Mouse (Mus musculus): ENCODE data around the gene Trp53tg5. TPM values are rescaled to one million over a fixed set of nuclear protein-coding genes. Genes with fewer than 3 reads are reported as not detected.

Gene Trp53tg5
- polyA plus RNA-seq, 1 experiment from 2014 or later: not detected

- Histone ChIP-seq H3K4me3 (ENCODE audit: low read depth, low read length) (no peak overlapping the region), H3K4me1 (ENCODE audit: control insufficient read depth, insufficient read depth, low read length) (no peaks in the 10 kb centered on the region), H3K27me3 (ENCODE audit: control insufficient read depth, insufficient read depth, low read depth, low read length) (no peaks in the 10 kb centered on the region), H3K27ac (ENCODE audit: low read length) (no peak overlapping the region), H3K9ac (ENCODE audit: low read depth, low read length) (no peak overlapping the region), H3K36me3 (ENCODE audit: control insufficient read depth, insufficient read depth, low read length) (no peaks in the 10 kb centered on the region), H3K4me2 (ENCODE audit: low read length) (no peak overlapping the region), H3K9me3 (replicated peaks; ENCODE audit: control insufficient read depth, low read length, poor library complexity, severe bottlenecking) (no peaks in the 10 kb centered on the region)
- 64% methylated on average over 9 of the region's 9 CpGs for WGBS
- no peak for ATAC-seq
Measured at GRCm38 (mm10) chr2:164431676-164432465, 41.7 kb downstream of the Trp53tg5 start.

- Histone ChIP-seq H3K9me3 (replicated peaks; ENCODE audit: control insufficient read depth, low read length, poor library complexity, severe bottlenecking) (no peaks in the 10 kb centered on the region), H3K4me1 (ENCODE audit: control insufficient read depth, insufficient read depth, low read length) (no peaks in the 10 kb centered on the region), H3K27me3 (ENCODE audit: control insufficient read depth, insufficient read depth, low read depth, low read length) (no peaks in the 10 kb centered on the region), H3K4me2 (ENCODE audit: low read length) (no peak overlapping the region), H3K36me3 (ENCODE audit: control insufficient read depth, insufficient read depth, low read length) (no peaks in the 10 kb centered on the region), H3K9ac (ENCODE audit: low read depth, low read length) (no peak overlapping the region), H3K4me3 (ENCODE audit: low read depth, low read length) (no peak overlapping the region), H3K27ac (ENCODE audit: low read length) (no peak overlapping the region)
- WGBS: 14% methylated on average over 7 of the region's 7 CpGs
- no peak for ATAC-seq
Measured at GRCm38 (mm10) chr2:164430697-164431096, 42.8 kb downstream of the Trp53tg5 start.

GRCm38 (mm10) chr2:164429881-164430615 lies 43.5 kb downstream of the Trp53tg5 start:
- no peaks in the 10 kb centered on the region for H3K27me3 ChIP-seq (ENCODE audit: control insufficient read depth, insufficient read depth, low read depth, low read length)
- H3K4me3 ChIP-seq (ENCODE audit: low read depth, low read length): no peak overlapping the region
- no peak overlapping the region for H3K4me2 ChIP-seq (ENCODE audit: low read length)
- H3K36me3 ChIP-seq (ENCODE audit: control insufficient read depth, insufficient read depth, low read length): no peaks in the 10 kb centered on the region
- no peak overlapping the region for H3K27ac ChIP-seq (ENCODE audit: low read length)
- no peaks in the 10 kb centered on the region for H3K4me1 ChIP-seq (ENCODE audit: control insufficient read depth, insufficient read depth, low read length)
- H3K9ac ChIP-seq (ENCODE audit: low read depth, low read length): no peak overlapping the region
- H3K9me3 ChIP-seq (replicated peaks; ENCODE audit: control insufficient read depth, low read length, poor library complexity, severe bottlenecking): no peaks in the 10 kb centered on the region
- no peak for ATAC-seq
- 52% methylated on average over 15 of the region's 15 CpGs for WGBS

- H3K27me3 ChIP-seq (ENCODE audit: control insufficient read depth, insufficient read depth, low read depth, low read length): no peaks in the 10 kb centered on the region
- H3K4me1 ChIP-seq (ENCODE audit: control insufficient read depth, insufficient read depth, low read length): no peaks in the 10 kb centered on the region
- H3K9ac ChIP-seq (ENCODE audit: low read depth, low read length): no peak overlapping the region
- H3K9me3 ChIP-seq (replicated peaks; ENCODE audit: control insufficient read depth, low read length, poor library complexity, severe bottlenecking): no peaks in the 10 kb centered on the region
- no peak for ATAC-seq
- H3K4me2 ChIP-seq (ENCODE audit: low read length): no peak overlapping the region
- no peak overlapping the region for H3K27ac ChIP-seq (ENCODE audit: low read length)
- H3K36me3 ChIP-seq (ENCODE audit: control insufficient read depth, insufficient read depth, low read length): no peaks in the 10 kb centered on the region
- H3K4me3 ChIP-seq (ENCODE audit: low read depth, low read length): no peak overlapping the region
- WGBS: 42% methylated on average over 5 of the region's 5 CpGs
Measured at GRCm38 (mm10) chr2:164428451-164428850, 45.1 kb downstream of the Trp53tg5 start.

- no peaks in the 10 kb centered on the region for H3K27me3 ChIP-seq (ENCODE audit: control insufficient read depth, insufficient read depth, low read depth, low read length)
- 79% methylated on average over 5 of the region's 5 CpGs for WGBS
- H3K27ac ChIP-seq (ENCODE audit: low read length): no peak overlapping the region
Measured at GRCm38 (mm10) chr2:164426952-164427351, 46.6 kb downstream of the Trp53tg5 start.

DNA sequence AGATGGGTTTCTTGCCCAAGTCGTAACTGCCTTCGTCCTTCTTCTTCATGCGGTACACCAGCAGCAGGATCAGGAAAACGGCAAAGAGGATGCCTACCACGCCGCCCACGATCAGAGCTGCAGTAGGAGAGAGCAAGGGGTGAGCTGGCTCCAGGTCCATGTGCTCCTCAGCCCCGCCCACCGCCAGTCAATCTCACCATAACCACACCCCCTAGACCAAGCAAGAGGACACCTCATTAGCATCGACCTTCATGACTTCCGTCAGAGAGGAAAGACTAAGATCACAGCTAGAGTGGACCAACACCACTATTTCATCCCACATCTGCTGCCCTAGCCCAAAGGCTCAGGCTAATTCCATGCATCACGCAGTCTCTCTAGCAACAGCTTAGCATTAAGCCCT lies 47.4 kb downstream of the Trp53tg5 start:
- ATAC-seq: no peak
- no peak overlapping the region; the same call in 1 of the 2 replicates for H3K4me2 ChIP-seq (ENCODE audit: low read length)
- no peaks in the 10 kb centered on the region for H3K27me3 ChIP-seq (ENCODE audit: control insufficient read depth, insufficient read depth, low read depth, low read length)
- H3K27ac ChIP-seq (ENCODE audit: low read length): no peak overlapping the region
- no peaks in the 10 kb centered on the region for H3K4me1 ChIP-seq (ENCODE audit: control insufficient read depth, insufficient read depth, low read length)
- H3K36me3 ChIP-seq (ENCODE audit: control insufficient read depth, insufficient read depth, low read length): no peaks in the 10 kb centered on the region
- H3K9ac ChIP-seq (ENCODE audit: low read depth, low read length): no peak overlapping the region; the same call in 1 of the 2 replicates
- H3K9me3 ChIP-seq (replicated peaks; ENCODE audit: control insufficient read depth, low read length, poor library complexity, severe bottlenecking): no peaks in the 10 kb centered on the region
- WGBS: 29% methylated on average over 11 of the region's 12 CpGs
- H3K4me3 ChIP-seq (ENCODE audit: low read depth, low read length): no peak overlapping the region

More at GRCm38 (mm10) chr2:164426952-164427351, 46.6 kb downstream of the Trp53tg5 start:
- Histone ChIP-seq H3K4me3 (ENCODE audit: low read depth, low read length) (no peak overlapping the region), H3K9me3 (replicated peaks; ENCODE audit: control insufficient read depth, low read length, poor library complexity, severe bottlenecking) (no peaks in the 10 kb centered on the region), H3K36me3 (ENCODE audit: control insufficient read depth, insufficient read depth, low read length) (no peaks in the 10 kb centered on the region), H3K4me1 (ENCODE audit: control insufficient read depth, insufficient read depth, low read length) (no peaks in the 10 kb centered on the region), H3K4me2 (ENCODE audit: low read length) (no peak overlapping the region), H3K9ac (ENCODE audit: low read depth, low read length) (no peak overlapping the region)
- no peak for ATAC-seq

DNA sequence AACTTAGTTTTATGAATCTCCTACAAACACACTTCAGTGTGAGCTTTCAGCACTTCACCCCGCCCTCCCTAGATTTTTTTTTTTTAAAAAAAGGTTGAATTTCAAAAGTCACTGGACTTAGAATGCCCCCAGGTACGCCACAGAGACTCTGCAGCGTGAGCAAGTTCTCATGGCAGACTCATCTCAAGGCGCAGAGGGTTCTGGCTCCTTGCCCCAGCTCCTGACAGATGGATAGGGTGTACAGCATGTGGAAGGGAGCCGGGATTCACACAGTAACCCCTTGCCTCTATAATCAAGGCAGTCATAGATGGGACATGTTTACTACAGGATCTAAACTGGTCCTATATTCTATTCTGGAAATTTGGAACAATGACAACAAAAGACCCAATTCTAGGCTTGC lies 48.1 kb downstream of the Trp53tg5 start:
- WGBS: 88% methylated on average over 5 of the region's 5 CpGs
- H3K9ac ChIP-seq (ENCODE audit: low read depth, low read length): no peak overlapping the region
- no peak for ATAC-seq
- no peaks in the 10 kb centered on the region for H3K9me3 ChIP-seq (replicated peaks; ENCODE audit: control insufficient read depth, low read length, poor library complexity, severe bottlenecking)
- no peaks in the 10 kb centered on the region for H3K27me3 ChIP-seq (ENCODE audit: control insufficient read depth, insufficient read depth, low read depth, low read length)
- H3K36me3 ChIP-seq (ENCODE audit: control insufficient read depth, insufficient read depth, low read length): no peaks in the 10 kb centered on the region
- no peak overlapping the region for H3K4me2 ChIP-seq (ENCODE audit: low read length)
- no peak overlapping the region for H3K27ac ChIP-seq (ENCODE audit: low read length)
- no peak overlapping the region for H3K4me3 ChIP-seq (ENCODE audit: low read depth, low read length)
- no peaks in the 10 kb centered on the region for H3K4me1 ChIP-seq (ENCODE audit: control insufficient read depth, insufficient read depth, low read length)

DNA sequence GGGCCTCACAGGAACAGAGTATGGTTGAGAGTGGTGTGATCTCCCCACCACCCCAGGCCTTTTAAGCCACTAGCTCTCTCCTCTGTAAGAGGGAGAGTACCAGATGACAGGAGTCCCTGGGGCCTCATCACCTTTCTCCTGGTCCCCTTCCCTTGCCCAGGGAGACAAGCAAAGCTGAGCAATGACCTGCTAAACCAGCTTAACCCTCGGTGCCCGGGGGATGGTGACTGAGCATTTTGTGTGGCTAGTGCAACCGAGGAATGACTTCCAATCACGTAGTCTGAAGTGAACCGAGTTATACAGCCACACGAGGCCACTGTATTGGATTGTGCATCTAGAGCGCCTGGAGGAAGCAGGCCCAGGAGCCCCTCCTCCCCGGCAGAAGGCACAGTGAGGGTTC lies 49.1 kb downstream of the Trp53tg5 start:
- ATAC-seq: no peak
- Histone ChIP-seq H3K9ac (ENCODE audit: low read depth, low read length) (no peak overlapping the region), H3K27ac (ENCODE audit: low read length) (no peak overlapping the region), H3K27me3 (ENCODE audit: control insufficient read depth, insufficient read depth, low read depth, low read length) (no peaks in the 10 kb centered on the region), H3K36me3 (ENCODE audit: control insufficient read depth, insufficient read depth, low read length) (no peaks in the 10 kb centered on the region), H3K4me1 (ENCODE audit: control insufficient read depth, insufficient read depth, low read length) (no peaks in the 10 kb centered on the region), H3K9me3 (replicated peaks; ENCODE audit: control insufficient read depth, low read length, poor library complexity, severe bottlenecking) (no peaks in the 10 kb centered on the region), H3K4me2 (ENCODE audit: low read length) (no peak overlapping the region), H3K4me3 (ENCODE audit: low read depth, low read length) (no peak overlapping the region)
- WGBS: 89% methylated on average over 8 of the region's 8 CpGs

- no peak overlapping the region for H3K4me3 ChIP-seq (ENCODE audit: low read depth, low read length)
- no peak overlapping the region for H3K9ac ChIP-seq (ENCODE audit: low read depth, low read length)
- 89% methylated on average over 11 of the region's 11 CpGs for WGBS
- no peak overlapping the region for H3K27ac ChIP-seq (ENCODE audit: low read length)
- no peaks in the 10 kb centered on the region for H3K27me3 ChIP-seq (ENCODE audit: control insufficient read depth, insufficient read depth, low read depth, low read length)
- no peaks in the 10 kb centered on the region for H3K36me3 ChIP-seq (ENCODE audit: control insufficient read depth, insufficient read depth, low read length)
- H3K4me1 ChIP-seq (ENCODE audit: control insufficient read depth, insufficient read depth, low read length): no peaks in the 10 kb centered on the region
- H3K4me2 ChIP-seq (ENCODE audit: low read length): no peak overlapping the region
- H3K9me3 ChIP-seq (replicated peaks; ENCODE audit: control insufficient read depth, low read length, poor library complexity, severe bottlenecking): no peaks in the 10 kb centered on the region
- no peak for ATAC-seq
Measured at GRCm38 (mm10) chr2:164423464-164423863, 50.1 kb downstream of the Trp53tg5 start.

Measured in midbrain, embryonic 16.5 days (tissue).